Mouse (Mus musculus): ENCODE data around the gene Zap70. TPM values are rescaled to one million over a fixed set of nuclear protein-coding genes. Genes with fewer than 3 reads are reported as not detected.
A peak's percentile ranks its signal among the peaks of the same experiment; 100 is the strongest.

Zap70 gene
- polyA plus RNA-seq, 1 experiment: 40.5 TPM

DNA sequence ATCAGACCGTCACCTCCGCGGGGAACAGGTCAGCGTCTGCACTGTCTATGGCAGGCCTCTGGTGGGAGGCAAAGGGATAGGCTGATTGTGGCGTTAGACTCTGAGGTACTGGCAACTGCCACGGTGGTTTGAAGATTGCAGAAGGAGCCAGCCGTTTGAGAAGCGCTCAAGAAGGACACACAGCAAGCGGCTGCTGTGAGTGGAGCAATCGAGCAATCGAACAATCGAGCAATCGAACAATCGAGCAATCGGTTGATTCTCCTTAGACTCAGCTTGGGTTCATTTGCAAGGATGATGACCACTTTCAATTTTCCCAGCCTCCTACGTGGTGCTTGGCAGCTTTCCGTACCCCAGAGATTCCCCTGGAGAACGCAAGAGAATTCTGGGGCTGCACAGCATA lies 2.5 kb upstream of the Zap70 start:
- no peak overlapping the region for H3K4me3 ChIP-seq (ENCODE audit: extremely low read depth, insufficient read depth, insufficient read length)
- no peak overlapping the region for H3K27ac ChIP-seq (ENCODE audit: insufficient read depth, low read length)
- DNase-seq (ENCODE audit: low read depth in 1 of 2, low spot score in 2 of 2): no peak
- H3K4me1 ChIP-seq (ENCODE audit: control insufficient read depth, insufficient read depth, insufficient read length): peaks cover 3% of the 10 kb centered on the region; the same call in 1 of the 2 replicates
- H3K27me3 ChIP-seq (ENCODE audit: control insufficient read depth, insufficient read depth, low read length): no peaks in the 10 kb centered on the region
- no peaks in the 10 kb centered on the region for H3K36me3 ChIP-seq (ENCODE audit: control insufficient read depth, insufficient read depth, low read length)
- WGBS: 86% methylated on average over 18 of the region's 18 CpGs
- TF ChIP-seq CTCF (IDR thresholded peaks at IDR 0.05; ENCODE audit: extremely low read depth, insufficient read depth, insufficient read length, insufficient replicate concordance) (no peak), POLR2A (IDR thresholded peaks at IDR 0.05; ENCODE audit: low read depth, low read length) (no peak)

DNA sequence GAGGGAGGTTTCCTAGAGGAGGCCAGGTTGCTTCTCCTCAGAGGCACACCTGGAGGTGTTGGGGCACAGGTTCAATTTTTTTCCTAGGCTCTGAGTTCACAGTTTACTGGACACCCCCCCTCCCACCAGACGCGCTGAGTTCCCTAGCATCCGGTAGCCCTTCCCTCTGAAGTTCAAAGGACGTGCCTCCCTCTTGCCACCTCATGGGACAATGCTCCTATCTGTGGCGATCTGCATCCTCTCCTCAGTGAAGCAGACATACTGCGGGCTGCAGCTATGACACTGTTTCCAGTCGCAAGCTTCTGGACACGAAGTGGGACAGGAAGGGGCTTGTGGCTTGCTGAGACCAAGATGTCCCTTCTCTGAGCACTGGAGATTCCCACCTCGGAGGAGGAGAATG lies 1.2 kb upstream of the Zap70 start:
- H3K27me3 ChIP-seq (ENCODE audit: control insufficient read depth, insufficient read depth, low read length): no peaks in the 10 kb centered on the region
- DNase-seq (ENCODE audit: low read depth in 1 of 2, low spot score in 2 of 2): no peak
- peaks cover 12% of the 10 kb centered on the region; the same call in 1 of the 2 replicates for H3K4me1 ChIP-seq (ENCODE audit: control insufficient read depth, insufficient read depth, insufficient read length)
- no peak overlapping the region for H3K4me3 ChIP-seq (ENCODE audit: extremely low read depth, insufficient read depth, insufficient read length)
- no peak overlapping the region for H3K27ac ChIP-seq (ENCODE audit: insufficient read depth, low read length)
- TF ChIP-seq POLR2A (IDR thresholded peaks at IDR 0.05; ENCODE audit: low read depth, low read length) (no peak), CTCF (IDR thresholded peaks at IDR 0.05; ENCODE audit: extremely low read depth, insufficient read depth, insufficient read length, insufficient replicate concordance) (no peak)
- no peaks in the 10 kb centered on the region for H3K36me3 ChIP-seq (ENCODE audit: control insufficient read depth, insufficient read depth, low read length)
- 81% methylated on average over 9 of the region's 9 CpGs for WGBS

DNA sequence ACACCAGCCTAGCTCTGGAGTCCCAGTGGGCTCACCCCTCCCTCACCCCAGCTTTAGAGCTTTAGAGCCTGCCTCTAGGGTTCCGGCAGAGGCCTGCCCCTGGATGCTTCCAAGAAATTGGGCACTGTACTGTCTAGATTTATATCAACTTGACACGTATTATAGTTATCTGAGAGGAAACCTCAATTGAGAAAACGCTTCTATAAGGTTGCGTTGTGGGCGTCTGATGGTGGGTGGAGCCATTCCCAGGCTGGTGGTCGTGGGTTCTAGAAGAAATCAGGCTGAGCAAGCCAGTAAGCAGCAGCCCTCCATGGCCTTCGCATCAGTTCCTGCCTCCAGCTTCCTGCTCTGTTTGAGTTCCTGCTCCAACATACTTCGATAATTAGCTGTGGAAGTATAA lies 537 bp upstream of the Zap70 start:
- H3K27me3 ChIP-seq (ENCODE audit: control insufficient read depth, insufficient read depth, low read length): no peaks in the 10 kb centered on the region
- peak overlapping the region; percentile 84 for H3K27ac ChIP-seq (ENCODE audit: insufficient read depth, low read length)
- no peak for TF ChIP-seq CTCF (IDR thresholded peaks at IDR 0.05; ENCODE audit: extremely low read depth, insufficient read depth, insufficient read length, insufficient replicate concordance)
- TF ChIP-seq POLR2A (IDR thresholded peaks at IDR 0.05; ENCODE audit: low read depth, low read length): no peak
- peaks cover 19% of the 10 kb centered on the region; the same call in 1 of the 2 replicates for H3K4me1 ChIP-seq (ENCODE audit: control insufficient read depth, insufficient read depth, insufficient read length)
- no peak overlapping the region for H3K4me3 ChIP-seq (ENCODE audit: extremely low read depth, insufficient read depth, insufficient read length)
- no peak for DNase-seq (ENCODE audit: low read depth in 1 of 2, low spot score in 2 of 2)
- H3K36me3 ChIP-seq (ENCODE audit: control insufficient read depth, insufficient read depth, low read length): no peaks in the 10 kb centered on the region
- 67% methylated on average over 8 of the region's 8 CpGs for WGBS

GRCm38 (mm10) chr1:36766431-36767205 lies 5.0 kb downstream of the Zap70 start:
- Histone ChIP-seq H3K4me3 (ENCODE audit: extremely low read depth, insufficient read depth, insufficient read length) (no peak overlapping the region), H3K27me3 (ENCODE audit: control insufficient read depth, insufficient read depth, low read length) (no peaks in the 10 kb centered on the region), H3K27ac (ENCODE audit: insufficient read depth, low read length) (peak overlapping the region; percentile 77), H3K36me3 (ENCODE audit: control insufficient read depth, insufficient read depth, low read length) (no peaks in the 10 kb centered on the region), H3K4me1 (ENCODE audit: control insufficient read depth, insufficient read depth, insufficient read length) (peaks cover 26% of the 10 kb centered on the region)
- TF ChIP-seq POLR2A (IDR thresholded peaks at IDR 0.05; ENCODE audit: low read depth, low read length) (no peak), CTCF (IDR thresholded peaks at IDR 0.05; ENCODE audit: extremely low read depth, insufficient read depth, insufficient read length, insufficient replicate concordance) (no peak)
- WGBS: 6% methylated on average over 4 of the region's 4 CpGs
- DNase-seq (ENCODE audit: low read depth in 1 of 2, low spot score in 2 of 2): peak; percentile 39 to 46

DNA sequence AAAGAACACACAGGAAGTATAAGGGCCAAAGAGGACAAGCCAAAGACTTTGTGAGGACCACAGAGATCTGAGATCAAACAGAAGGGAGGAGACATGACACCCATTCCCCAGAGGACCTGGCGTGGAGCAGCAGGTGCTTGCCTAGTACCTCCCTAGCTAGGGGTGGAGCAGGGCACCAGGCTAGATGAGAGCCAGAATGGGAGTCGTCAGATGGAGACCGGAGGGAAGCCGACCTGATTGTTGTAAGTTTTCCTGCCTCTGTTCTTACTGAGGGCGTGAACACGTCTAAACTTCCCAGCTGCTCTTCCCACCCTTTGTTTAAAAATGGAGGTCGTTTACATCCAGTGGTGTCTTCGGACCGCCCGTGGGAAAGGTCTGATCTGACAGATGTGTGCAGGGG lies 5.7 kb downstream of the Zap70 start:
- peaks cover 26% of the 10 kb centered on the region for H3K4me1 ChIP-seq (ENCODE audit: control insufficient read depth, insufficient read depth, insufficient read length)
- H3K4me3 ChIP-seq (ENCODE audit: extremely low read depth, insufficient read depth, insufficient read length): no peak overlapping the region
- 25% methylated on average over 10 of the region's 10 CpGs for WGBS
- TF ChIP-seq POLR2A (IDR thresholded peaks at IDR 0.05; ENCODE audit: low read depth, low read length): no peak
- no peak for TF ChIP-seq CTCF (IDR thresholded peaks at IDR 0.05; ENCODE audit: extremely low read depth, insufficient read depth, insufficient read length, insufficient replicate concordance)
- DNase-seq (ENCODE audit: low read depth in 1 of 2, low spot score in 2 of 2): no peak
- H3K36me3 ChIP-seq (ENCODE audit: control insufficient read depth, insufficient read depth, low read length): no peaks in the 10 kb centered on the region
- no peaks in the 10 kb centered on the region for H3K27me3 ChIP-seq (ENCODE audit: control insufficient read depth, insufficient read depth, low read length)
- H3K27ac ChIP-seq (ENCODE audit: insufficient read depth, low read length): peak overlapping the region; percentile 6; the same call in 1 of the 2 replicates

GRCm38 (mm10) chr1:36768786-36769185 lies 7.2 kb downstream of the Zap70 start:
- Histone ChIP-seq H3K27ac (ENCODE audit: insufficient read depth, low read length) (no peak overlapping the region), H3K36me3 (ENCODE audit: control insufficient read depth, insufficient read depth, low read length) (no peaks in the 10 kb centered on the region), H3K27me3 (ENCODE audit: control insufficient read depth, insufficient read depth, low read length) (no peaks in the 10 kb centered on the region), H3K4me1 (ENCODE audit: control insufficient read depth, insufficient read depth, insufficient read length) (peaks cover 26% of the 10 kb centered on the region), H3K4me3 (ENCODE audit: extremely low read depth, insufficient read depth, insufficient read length) (no peak overlapping the region)
- DNase-seq (ENCODE audit: low read depth in 1 of 2, low spot score in 2 of 2): no peak
- TF ChIP-seq CTCF (IDR thresholded peaks at IDR 0.05; ENCODE audit: extremely low read depth, insufficient read depth, insufficient read length, insufficient replicate concordance) (no peak), POLR2A (IDR thresholded peaks at IDR 0.05; ENCODE audit: low read depth, low read length) (no peak)
- 82% methylated on average over 5 of the region's 5 CpGs for WGBS

DNA sequence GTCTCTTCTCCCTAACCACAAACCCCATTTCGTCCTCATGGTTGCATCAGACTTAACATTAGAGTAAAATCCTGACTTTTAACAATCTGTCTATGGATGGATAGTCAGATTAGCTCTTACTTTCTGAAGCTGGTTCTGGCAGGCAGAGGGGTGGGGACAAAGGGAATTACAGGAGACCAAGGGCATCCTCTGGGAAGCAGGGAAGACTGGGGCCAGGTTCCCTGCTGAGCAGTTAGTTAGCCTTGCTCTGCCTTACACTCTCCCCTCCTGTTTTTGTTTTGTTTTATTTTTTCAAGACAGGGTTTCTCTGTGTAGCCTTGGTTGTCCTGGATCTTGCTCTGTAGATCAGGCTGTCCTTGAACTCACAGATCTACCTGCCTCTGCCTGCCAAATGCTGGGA lies 8.4 kb downstream of the Zap70 start:
- WGBS: 84% methylated on average over 1 of the region's 1 CpGs
- Histone ChIP-seq H3K36me3 (ENCODE audit: control insufficient read depth, insufficient read depth, low read length) (no peaks in the 10 kb centered on the region), H3K27me3 (ENCODE audit: control insufficient read depth, insufficient read depth, low read length) (no peaks in the 10 kb centered on the region), H3K4me3 (ENCODE audit: extremely low read depth, insufficient read depth, insufficient read length) (no peak overlapping the region), H3K27ac (ENCODE audit: insufficient read depth, low read length) (no peak overlapping the region), H3K4me1 (ENCODE audit: control insufficient read depth, insufficient read depth, insufficient read length) (peaks cover 21% of the 10 kb centered on the region)
- DNase-seq (ENCODE audit: low read depth in 1 of 2, low spot score in 2 of 2): no peak
- no peak for TF ChIP-seq POLR2A (IDR thresholded peaks at IDR 0.05; ENCODE audit: low read depth, low read length)
